Mouse (Mus musculus) embryonic fibroblast, embryonic 13.5 days (primary cell): ENCODE measurements around the gene Gna11.

Experiments
- CTCF ChIP-seq: IDR thresholded peaks from 2 replicates; pipeline ENCODE4 v1.5.1; 2011; ENCODE audit warnings: mild to moderate bottlenecking, control low read depth, low read length, moderate library complexity, borderline replicate concordance; ENCODE audit not compliant: insufficient read depth
- POLR2A ChIP-seq: IDR thresholded peaks from 2 replicates; pipeline ENCODE4 v1.6.1; 2011; ENCODE audit warnings: low read depth, mild to moderate bottlenecking, control low read depth, low read length, moderate library complexity

- TF ChIP-seq CTCF (no peak), POLR2A (no peak)
These were observed 43.7 kb upstream of the Gna11 start for GRCm38 (mm10) chr10:81588739-81589138.
